Mouse (Mus musculus) common myeloid progenitor, adult 5-6 weeks (primary cell): Measurements from ENCODE around the gene Olfr554. TPM values are rescaled to one million over a fixed set of nuclear protein-coding genes. Genes with fewer than 3 reads are reported as not detected.
"Not testable (repeated sequence)": the region's sequence is repeated elsewhere in the genome, so short reads cannot be mapped to it uniquely, and the experiment has no call there.

Experiments
- ATAC-seq: replicated peaks from 2 replicates; pipeline ENCODE4 v1.8.0; 2016; ENCODE audit warnings: low read depth, mild to moderate bottlenecking, moderate TSS enrichment, inconsistent platforms; ENCODE audit not compliant: poor library complexity, severe bottlenecking
- total RNA-seq: library from RNA; stranded (forward); fragments of 200-1000, 187-1606 nt; gene quantifications from 2 replicates; pipeline ENCODE4 v1.2.3, GENCODE M21; 2017

Olfr554 gene
- not detected in 2 replicates for total RNA-seq

- ATAC-seq = no peak
These were observed at the start of gene Olfr554 for GRCm38 (mm10) chr7:102638132-102638531. TSS of gene Olfr554 (plus strand) at chr7:102638432.

GRCm38 (mm10) chr7:102591786-102592185 lies 46.4 kb upstream of the Olfr554 start, which contains the start of gene Olfr551:
TSS of gene Olfr551 (minus strand) at chr7:102591886.
- no peak for ATAC-seq

- peak; percentile 95 for ATAC-seq
These were observed 40.7 kb upstream of the Olfr554 start, which contains the start of gene Olfr552 for GRCm38 (mm10) chr7:102597378-102598031. TSS of gene Olfr552 (plus strand) at chr7:102597770.

GRCm38 (mm10) chr7:102618118-102618517 lies 20.1 kb upstream of the Olfr554 start, which contains the start of gene Olfr553:
TSS of gene Olfr553 (minus strand) at chr7:102618218.
- no peak for ATAC-seq

- peak; percentile 69 for ATAC-seq
These were observed 18.6 kb upstream of the Olfr554 start for GRCm38 (mm10) chr7:102619608-102620007.

- not testable (repeated sequence) for ATAC-seq
These were observed 17.9 kb upstream of the Olfr554 start for GRCm38 (mm10) chr7:102620368-102620767.

- peak; percentile 86 for ATAC-seq
These were observed 1.6 kb upstream of the Olfr554 start for GRCm38 (mm10) chr7:102636665-102637064.

GRCm38 (mm10) chr7:102644945-102645344 lies 6.7 kb downstream of the Olfr554 start:
- ATAC-seq = not testable (repeated sequence)

GRCm38 (mm10) chr7:102658523-102658922 lies 20.3 kb downstream of the Olfr554 start, which contains the start of gene Olfr555:
TSS of gene Olfr555 (plus strand) at chr7:102658823.
- no peak for ATAC-seq

GRCm38 (mm10) chr7:102664599-102664998 lies 26.4 kb downstream of the Olfr554 start, which contains the start of gene Olfr556:
TSS of gene Olfr556 (plus strand) at chr7:102664899.
- no peak for ATAC-seq

GRCm38 (mm10) chr7:102665378-102665777 lies 27.1 kb downstream of the Olfr554 start:
- peak; percentile 65; the same call in 1 of the 2 replicates for ATAC-seq

GRCm38 (mm10) chr7:102676225-102676624 lies 38.0 kb downstream of the Olfr554 start:
- ATAC-seq = peak; percentile 52; the same call in 1 of the 2 replicates

GRCm38 (mm10) chr7:102681916-102682315 lies 43.7 kb downstream of the Olfr554 start:
- ATAC-seq = no peak

- peak; percentile 100 for ATAC-seq
These were observed 48.8 kb downstream of the Olfr554 start, which contains the start of gene Trim68 for GRCm38 (mm10) chr7:102686944-102687501. TSS of gene Trim68 (minus strand) at chr7:102687327.

Other genes with a start within 250 kb of the Olfr554 start
- 809 and 867 TPM in 2 replicates for gene Rrm1, start 196.7 kb upstream of the Olfr554 start, total RNA-seq
- not detected in 2 replicates for gene Olfr543, start 156.8 kb upstream of the Olfr554 start, total RNA-seq
- not detected in 2 replicates for gene Olfr544, start 150.1 kb upstream of the Olfr554 start, total RNA-seq
- gene Olfr545, start 138.9 kb upstream of the Olfr554 start, total RNA-seq = not detected in 2 replicates
- not detected in 2 replicates for gene Olfr547, start 103.7 kb upstream of the Olfr554 start, total RNA-seq
- not detected in 2 replicates for gene Olfr548-ps1, start 97.5 kb upstream of the Olfr554 start, total RNA-seq
- not detected in 2 replicates for gene Olfr549, start 88.6 kb upstream of the Olfr554 start, total RNA-seq
- 31.7 and 33.6 TPM in 2 replicates for gene Trim21, start 72.9 kb upstream of the Olfr554 start, total RNA-seq
- gene Olfr550, start 67.0 kb upstream of the Olfr554 start, total RNA-seq = 0.23 TPM in 1 of 2 replicates, not detected in the other
- not detected in 2 replicates for gene Olfr551, start 46.5 kb upstream of the Olfr554 start, total RNA-seq
- not detected in 2 replicates for gene Olfr552, start 40.7 kb upstream of the Olfr554 start, total RNA-seq
- gene Olfr553, start 20.2 kb upstream of the Olfr554 start, total RNA-seq = not detected in 2 replicates
- not detected in 2 replicates for gene Olfr555, start 20.4 kb downstream of the Olfr554 start, total RNA-seq
- gene Olfr556, start 26.5 kb downstream of the Olfr554 start, total RNA-seq = not detected in 2 replicates
- 8.2 and 10.7 TPM in 2 replicates for gene Trim68, start 48.9 kb downstream of the Olfr554 start, total RNA-seq
- not detected in 2 replicates for gene Olfr557, start 57.5 kb downstream of the Olfr554 start, total RNA-seq
- 0.14 TPM in 1 of 2 replicates, not detected in the other for gene Olfr558, start 63.8 kb downstream of the Olfr554 start, total RNA-seq
- gene Olfr33, start 80.6 kb downstream of the Olfr554 start, total RNA-seq = not detected in 2 replicates
- not detected in 2 replicates for gene Olfr559, start 89.1 kb downstream of the Olfr554 start, total RNA-seq
- gene Olfr560, start 120.9 kb downstream of the Olfr554 start, total RNA-seq = not detected in 2 replicates
- not detected in 2 replicates for gene Olfr78, start 121.0 kb downstream of the Olfr554 start, total RNA-seq
- not detected in 2 replicates for gene Olfr561, start 132.8 kb downstream of the Olfr554 start, total RNA-seq
- gene Olfr564, start 165.0 kb downstream of the Olfr554 start, total RNA-seq = not detected in 2 replicates
- not detected in 2 replicates for gene Olfr566, start 220.3 kb downstream of the Olfr554 start, total RNA-seq
- not detected in 2 replicates for gene Olfr568, start 238.7 kb downstream of the Olfr554 start, total RNA-seq